Mouse (Mus musculus) lung, embryonic 16.5 days (tissue): ENCODE measurements at regions not wholly inside any gene's neighbourhood (a gene's known extent, or its start where the extent isn't known, plus 50 kb on each side); places are given as distances from the start of the nearest gene placed in this dataset.
A peak's percentile ranks its signal among the peaks of the same experiment; 100 is the strongest.
"Not testable (repeated sequence)": the region's sequence is repeated elsewhere in the genome, so short reads cannot be mapped to it uniquely, and the experiment has no call there.

Experiments used
- ATAC-seq: fragments of 200-750 bp; cut with Nextera tagmentation; 2 replicates; pipeline ENCODE4 v1.8.0; 2017; ENCODE audit warnings: low read depth, mild to moderate bottlenecking, moderate library complexity
- H3K27ac ChIP-seq: fragments of 300-500 bp; sonication (generic); 2 replicates; pipeline ENCODE4 v1.5.1; 2014; ENCODE audit warnings: mild to moderate bottlenecking, control low read depth, low read length
- H3K27me3 ChIP-seq: fragments of 300-500 bp; sonication (generic); 2 replicates; pipeline ENCODE4 v1.6.1; 2014; ENCODE audit warnings: low read depth, low read length, mixed read lengths; ENCODE audit not compliant: control insufficient read depth, insufficient read depth
- H3K36me3 ChIP-seq: fragments of 300-500 bp; sonication (generic); 2 replicates; pipeline ENCODE4 v1.6.1; 2014; ENCODE audit warnings: low read length; ENCODE audit not compliant: control insufficient read depth, insufficient read depth
- H3K4me1 ChIP-seq: fragments of 300-500 bp; sonication (generic); replicated peaks from 2 replicates; pipeline ENCODE4 v1.6.1; 2014; ENCODE audit warnings: low read length, mixed read lengths; ENCODE audit not compliant: control insufficient read depth, insufficient read depth
- H3K4me2 ChIP-seq: fragments of 300-500 bp; sonication (generic); 2 replicates; pipeline ENCODE4 v1.6.1; 2014; ENCODE audit warnings: low read depth, low read length, control low read depth
- H3K4me3 ChIP-seq: fragments of 300-500 bp; sonication (generic); 2 replicates; pipeline ENCODE4 v1.5.1; 2014; ENCODE audit warnings: mild to moderate bottlenecking, low read length, control low read depth
- H3K9ac ChIP-seq: fragments of 300-500 bp; sonication (generic); 2 replicates; pipeline ENCODE4 v1.6.1; 2014; ENCODE audit warnings: low read length, control low read depth
- H3K9me3 ChIP-seq: fragments of 300-500 bp; sonication (generic); 2 replicates; pipeline ENCODE4 v1.6.1; 2016; ENCODE audit warnings: low read length; ENCODE audit not compliant: control insufficient read depth
- WGBS: fragments of 180-500 bp; shearing (Covaris S2); extraction: QIAGEN DNeasy Blood & Tissue Kit; methylation state at CpG from one replicate; pipeline ENCODE4 v1.1.7; 2014; 5-methylcytosine and 5-hydroxymethylcytosine counted together

GRCm38 (mm10) chr4:122122739-122123138 is 500.8 kb upstream of the Gm12887 start:
- not testable (repeated sequence) for H3K27me3 ChIP-seq, H3K9me3 ChIP-seq, H3K4me2 ChIP-seq, H3K4me3 ChIP-seq, H3K9ac ChIP-seq, H3K4me1 ChIP-seq, H3K36me3 ChIP-seq, H3K27ac ChIP-seq
- peak; percentile 78 for ATAC-seq
- no CpG with 5 or more reads among the region's 21 CpGs for WGBS
